Mouse (Mus musculus) right cerebral cortex, postnatal 10 days (tissue): ENCODE data around the gene Mfsd11.
"Not testable (repeated sequence)": the region's sequence is repeated elsewhere in the genome, so short reads cannot be mapped to it uniquely, and the experiment has no call there.

ENCODE experiments used
- DNase-seq, 2 experiments: peaks; one replicate each; pipeline ENCODE4 v3.0.0; 2021; ENCODE audit warnings: low spot score in 2 of 2

Gene Mfsd11

GRCm38 (mm10) chr11:116821057-116821940 lies 30.9 kb upstream of the Mfsd11 start:
- no peak for DNase-seq

GRCm38 (mm10) chr11:116822215-116822614 lies 30.0 kb upstream of the Mfsd11 start:
- no peak for DNase-seq

GRCm38 (mm10) chr11:116822626-116823025 lies 29.6 kb upstream of the Mfsd11 start:
- DNase-seq: no peak

- DNase-seq: no peak
Observed at GRCm38 (mm10) chr11:116823255-116823654, 29.0 kb upstream of the Mfsd11 start.

GRCm38 (mm10) chr11:116823885-116824284 lies 28.4 kb upstream of the Mfsd11 start:
- not testable (repeated sequence) for DNase-seq

GRCm38 (mm10) chr11:116825230-116825629 lies 27.0 kb upstream of the Mfsd11 start:
- DNase-seq: no peak

- DNase-seq: no peak
Observed at GRCm38 (mm10) chr11:116826550-116827504, 25.4 kb upstream of the Mfsd11 start.

GRCm38 (mm10) chr11:116827534-116828165 lies 24.6 kb upstream of the Mfsd11 start, which contains the start of gene Mxra7:
Mxra7 (minus strand) TSS chr11:116828046.
- peak; percentile 64 to 81 for DNase-seq

- no peak for DNase-seq
Observed at GRCm38 (mm10) chr11:116832172-116832685, 20.0 kb upstream of the Mfsd11 start.

- DNase-seq: no peak
Observed at GRCm38 (mm10) chr11:116834954-116835353, 17.3 kb upstream of the Mfsd11 start.

- DNase-seq: no peak
Observed at GRCm38 (mm10) chr11:116836283-116836682, 16.0 kb upstream of the Mfsd11 start.

- no peak for DNase-seq
Observed at GRCm38 (mm10) chr11:116837441-116837840, 14.8 kb upstream of the Mfsd11 start.

- no peak for DNase-seq
Observed at GRCm38 (mm10) chr11:116838936-116839335, 13.3 kb upstream of the Mfsd11 start.

- no peak for DNase-seq
Observed at GRCm38 (mm10) chr11:116839601-116840000, 12.6 kb upstream of the Mfsd11 start.

- no peak for DNase-seq
Observed at GRCm38 (mm10) chr11:116840748-116841147, 11.5 kb upstream of the Mfsd11 start.

- DNase-seq: peak; percentile 83 to 85
Observed at GRCm38 (mm10) chr11:116842531-116843260, 9.5 kb upstream of the Mfsd11 start.

GRCm38 (mm10) chr11:116843261-116844233 lies 8.7 kb upstream of the Mfsd11 start, which contains the start of the genes Mettl23 and Jmjd6:
Mettl23 (plus strand) TSS chr11:116843278.
Jmjd6 (minus strand) TSS chr11:116843449.
- peak; percentile 99 for DNase-seq

- DNase-seq: no peak
Observed at GRCm38 (mm10) chr11:116846593-116847181, 5.6 kb upstream of the Mfsd11 start.
